Mouse (Mus musculus) hematopoietic stem cell, adult 5-6 weeks (primary cell): ENCODE measurements at regions not wholly inside any gene's neighbourhood (a gene's known extent, or its start where the extent isn't known, plus 50 kb on each side); places are given as distances from the start of the nearest gene placed in this dataset.

Experiments used
- ATAC-seq, 2 experiments: fragments of 125-278 bp in 1 of 2; replicated peaks in 1 of 2; 2 replicates each; pipeline ENCODE4 v1.8.0; 2016 to 2017; ENCODE audit warnings: inconsistent platforms in 2 of 2, mild to moderate bottlenecking in 2 of 2, moderate number of reproducible peaks in 2 of 2, low read depth in 1 of 2, moderate TSS enrichment in 1 of 2; ENCODE audit not compliant: low FRiP score in 2 of 2, poor library complexity in 2 of 2, severe bottlenecking in 2 of 2, insufficient read depth in 1 of 2, low TSS enrichment in 1 of 2

- ATAC-seq: peak; percentile 66 to 93; a peak in 3 of 4 replicates
Observed at GRCm38 (mm10) chr3:136376893-136377292, 51.0 kb upstream of the Bank1 start.
